Mouse (Mus musculus): Measurements from ENCODE around the gene Ndufv3.
A peak's percentile ranks its signal among the peaks of the same experiment; 100 is the strongest.

The Ndufv3 gene

DNA sequence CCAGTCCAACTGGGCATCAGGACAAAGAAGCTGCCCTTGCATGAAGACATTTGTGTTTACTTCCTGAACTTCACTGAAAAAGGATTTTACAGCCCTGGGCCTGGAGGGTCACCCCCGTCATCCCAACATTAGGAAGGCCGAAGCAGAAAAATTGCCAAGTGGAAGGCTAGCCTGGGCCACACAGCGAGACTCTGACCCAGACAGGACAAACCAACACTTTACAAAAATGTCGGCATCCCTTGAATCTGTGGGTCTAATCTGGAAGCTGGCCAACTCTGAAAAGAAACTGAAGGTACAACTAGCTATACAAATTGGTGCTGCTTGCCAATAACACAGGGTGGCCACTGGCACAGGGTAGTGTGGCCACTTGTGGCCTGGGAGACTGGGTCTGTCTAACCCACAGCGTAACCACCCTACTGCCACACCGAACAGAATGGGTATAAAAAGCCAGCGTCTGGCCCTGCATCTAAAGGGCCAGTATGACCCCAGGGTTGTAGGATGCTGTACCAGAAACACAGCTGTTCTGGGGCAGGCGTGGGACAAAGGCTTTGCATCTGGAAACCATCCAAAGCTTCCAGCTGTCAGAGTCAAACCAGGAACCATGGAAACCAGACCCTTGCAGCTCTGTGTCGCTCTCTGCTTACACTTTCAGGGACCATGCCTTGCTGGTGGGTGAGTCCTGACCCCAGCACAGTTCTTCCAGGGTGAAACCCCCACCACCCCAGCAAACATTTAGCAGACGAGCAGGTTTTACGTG, 37.4 kb downstream of the Ndufv3 start:
- DNase-seq (ENCODE audit: low spot score) = no peak

DNA sequence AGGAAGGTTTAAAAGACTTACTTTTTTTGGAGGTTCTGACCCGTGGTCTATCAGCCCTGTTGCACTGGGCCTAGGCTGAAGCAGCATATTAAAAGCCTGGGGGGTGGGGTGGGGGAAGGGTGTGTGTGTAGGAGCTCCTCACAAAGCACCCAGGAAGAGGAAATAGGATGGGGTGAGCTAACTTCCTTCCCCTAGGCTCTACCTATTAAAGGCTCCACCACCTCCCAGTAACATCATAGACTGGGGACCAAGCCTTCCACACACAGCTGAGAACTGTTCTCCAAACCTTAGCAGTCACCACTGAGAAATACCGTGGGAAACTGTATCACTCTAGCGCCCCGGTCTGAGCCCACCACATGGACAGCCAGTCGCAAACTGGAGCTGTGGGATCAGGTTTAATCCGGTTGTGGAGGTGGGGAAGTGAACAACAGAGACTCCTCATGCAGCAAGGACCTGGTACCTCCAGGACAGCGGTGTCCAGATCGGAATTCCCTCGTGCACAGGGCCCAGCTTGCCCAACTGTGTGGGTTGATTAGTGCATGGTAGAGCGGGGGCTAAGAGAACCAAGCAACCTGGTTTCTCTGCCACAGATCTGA, 38.1 kb downstream of the Ndufv3 start:
- DNase-seq (ENCODE audit: low spot score) = no peak

GRCm38 (mm10) chr17:31559021-31559789, 39.3 kb downstream of the Ndufv3 start:
- DNase-seq (ENCODE audit: low spot score) = no peak

- DNase-seq (ENCODE audit: low spot score) = peak; percentile 45
These were observed 43.7 kb downstream of the Ndufv3 start for GRCm38 (mm10) chr17:31563632-31564014.

DNA sequence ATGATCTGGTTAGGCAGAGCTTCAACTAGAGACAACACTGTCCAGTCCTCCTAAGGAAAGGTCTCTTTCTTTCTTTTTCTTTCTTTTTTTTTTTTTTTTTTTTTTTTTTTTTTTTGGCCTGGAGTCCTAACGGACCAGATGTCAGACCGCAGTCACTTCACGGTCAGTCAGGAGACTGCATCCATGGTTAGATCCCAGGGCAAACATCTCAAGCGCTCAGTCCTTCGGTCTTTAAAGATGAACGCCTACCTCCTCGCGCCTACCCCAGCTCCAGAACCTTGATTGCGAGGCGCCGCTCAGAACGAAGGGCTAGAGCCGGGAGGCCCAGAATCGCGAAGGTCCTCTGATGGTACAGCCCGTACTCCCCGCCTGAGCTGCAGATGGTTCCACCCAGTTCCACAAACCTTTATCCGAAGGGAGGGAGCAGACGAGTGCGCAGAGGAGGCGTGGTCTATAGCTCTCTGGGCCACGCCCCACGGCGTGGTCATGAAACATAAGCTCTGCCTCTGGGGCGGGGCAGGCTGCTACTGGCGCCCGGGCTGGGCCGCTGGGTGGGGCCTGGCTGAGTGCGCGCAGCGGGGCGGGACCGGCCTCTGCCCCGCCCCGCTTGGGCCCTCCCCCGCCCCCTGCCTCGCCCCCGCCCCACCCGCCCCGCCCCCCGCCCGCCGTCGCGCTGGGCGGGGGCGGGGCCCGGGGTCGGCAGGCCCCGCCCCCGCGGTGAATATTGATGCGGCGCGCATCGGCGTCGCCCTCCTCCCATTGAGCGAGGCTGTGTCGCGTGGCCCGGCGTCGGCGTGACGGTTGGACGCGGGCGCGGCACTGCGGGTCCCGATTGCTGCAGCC, 44.3 kb downstream of the Ndufv3 start, which contains the start of gene Pknox1:
Pknox1 (plus strand) TSS at position 720 of the 843 bp plus-strand sequence.
- peak; percentile 99 for DNase-seq (ENCODE audit: low spot score)

GRCm38 (mm10) chr17:31564858-31565140, 44.9 kb downstream of the Ndufv3 start:
- DNase-seq (ENCODE audit: low spot score) = no peak

- peak; percentile 83 for DNase-seq (ENCODE audit: low spot score)
These were observed 45.5 kb downstream of the Ndufv3 start for GRCm38 (mm10) chr17:31565141-31566056.

DNA sequence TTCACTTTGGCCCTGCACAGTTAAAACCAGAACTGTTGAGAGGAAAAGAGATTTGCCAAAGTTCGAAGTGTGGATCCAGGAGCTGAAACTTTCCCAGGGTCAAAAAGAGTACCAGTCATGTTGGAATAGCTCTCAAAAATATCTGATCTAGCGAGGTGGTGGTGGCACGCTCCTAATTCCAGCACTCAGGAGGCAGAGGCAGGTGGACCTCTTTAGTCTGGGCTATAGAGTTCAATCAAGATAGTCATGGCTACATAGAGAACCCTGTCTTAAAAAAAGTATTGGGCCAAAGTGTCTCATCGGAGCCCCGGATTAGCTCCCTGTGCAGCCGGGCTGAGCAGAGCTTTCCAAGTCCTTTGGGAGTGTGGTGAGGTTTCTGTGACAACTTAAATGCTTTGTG, 46.4 kb downstream of the Ndufv3 start:
- DNase-seq (ENCODE audit: low spot score) = no peak

DNA sequence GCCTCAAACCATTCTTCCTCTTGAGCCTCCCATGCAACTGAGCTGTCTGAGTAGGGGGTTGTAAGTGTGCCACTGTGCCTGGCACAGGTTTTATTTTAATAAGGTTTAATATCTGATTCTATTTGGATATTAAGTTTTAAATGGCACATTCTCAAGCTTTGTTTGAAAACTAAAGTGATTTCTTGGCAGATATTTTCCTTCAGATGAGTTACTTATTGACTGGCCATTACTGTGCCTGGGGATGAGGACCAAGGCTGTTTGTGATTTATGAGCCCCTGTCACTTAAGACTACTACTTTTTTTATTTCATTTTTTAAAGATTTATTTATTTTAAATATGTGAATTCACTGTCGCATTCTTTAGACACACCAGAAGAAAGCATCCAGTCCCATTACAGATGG, 49.8 kb downstream of the Ndufv3 start:
- DNase-seq (ENCODE audit: low spot score) = no peak

GRCm38 (mm10) chr17:31570321-31570925, 50.5 kb downstream of the Ndufv3 start:
- DNase-seq (ENCODE audit: low spot score) = no peak

- no peak for DNase-seq (ENCODE audit: low spot score)
These were observed 51.8 kb downstream of the Ndufv3 start for GRCm38 (mm10) chr17:31571689-31572088.

- DNase-seq (ENCODE audit: low spot score) = no peak
These were observed 54.7 kb downstream of the Ndufv3 start for GRCm38 (mm10) chr17:31574662-31575061.

DNA sequence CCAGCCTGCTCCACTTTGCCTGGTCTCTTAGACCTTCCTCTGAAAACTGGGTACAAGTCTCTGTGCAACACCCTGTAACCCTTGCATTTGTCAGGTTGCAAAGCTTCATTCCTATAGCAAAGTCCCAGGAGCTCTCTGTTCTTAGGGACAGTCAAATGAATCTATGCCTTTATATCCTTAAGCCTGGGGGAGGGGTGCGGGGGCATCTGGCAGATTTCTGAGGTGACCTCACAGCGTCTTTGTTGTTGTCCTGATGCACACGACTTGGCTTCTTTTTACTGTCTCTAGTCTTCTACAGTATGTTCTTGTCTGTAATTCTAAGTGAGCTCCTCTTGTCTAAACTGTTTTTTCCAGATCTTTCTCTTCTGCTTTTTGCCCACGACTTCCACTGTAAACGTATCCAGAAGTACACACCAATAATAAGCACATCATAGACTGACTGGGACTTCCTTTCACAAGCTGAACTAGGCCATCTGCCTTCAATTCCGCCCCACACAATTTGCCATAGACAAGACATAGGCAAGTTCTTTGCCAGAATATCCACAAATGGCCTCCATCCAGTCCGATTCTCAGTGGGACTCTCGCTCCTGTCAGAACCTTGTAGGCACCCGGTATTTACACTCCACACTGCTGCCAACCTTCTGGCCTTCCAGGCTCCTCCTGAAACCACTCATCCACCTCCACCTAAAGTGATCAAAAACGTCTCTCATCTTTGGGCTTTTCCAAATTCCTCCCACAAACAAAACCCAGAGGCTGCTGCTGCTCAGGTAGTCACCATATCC, 56.7 kb downstream of the Ndufv3 start:
- DNase-seq (ENCODE audit: low spot score) = no peak

DNA sequence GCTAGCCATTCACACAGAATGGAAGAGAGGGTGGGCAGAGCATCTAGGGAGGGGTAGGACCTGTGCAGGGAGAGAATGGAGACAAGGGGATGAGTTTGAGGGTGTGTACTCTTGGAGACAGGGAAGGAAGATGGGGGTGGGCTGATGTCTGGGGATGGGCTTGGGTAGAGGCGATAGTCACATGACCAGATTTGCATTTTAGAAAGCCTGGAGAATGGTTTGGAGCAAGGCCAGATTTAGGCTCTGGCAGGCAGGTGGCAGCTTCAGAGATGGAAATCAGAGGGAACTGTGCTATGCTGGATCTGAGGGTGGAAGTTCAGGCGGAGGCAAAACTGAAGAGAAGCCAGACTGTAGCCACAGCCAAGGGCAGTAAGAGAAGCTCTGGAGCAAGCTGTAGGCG, 60.4 kb downstream of the Ndufv3 start:
- DNase-seq (ENCODE audit: low spot score) = no peak

Data from testis, postnatal 14 days (tissue).